Mouse (Mus musculus): ENCODE results near the gene Hist1h2ao.
"Not testable (repeated sequence)": the region's sequence is repeated elsewhere in the genome, so short reads cannot be mapped to it uniquely, and the experiment has no call there.

Gene Hist1h2ao

GRCm38 (mm10) chr13:21811074-21811473 lies 809 bp downstream of the Hist1h2ao start:
- in situ Hi-C loops (cut with MseI, MboI) = not testable (repeated sequence)

GRCm38 (mm10) chr13:21811539-21811938 lies 1.3 kb downstream of the Hist1h2ao start, which contains the start of gene Hist1h4m:
TSS of gene Hist1h4m (plus strand) at chr13:21811746.
- in situ Hi-C loops (cut with MseI, MboI) = not testable (repeated sequence)

GRCm38 (mm10) chr13:21812092-21812491 lies 1.8 kb downstream of the Hist1h2ao start:
- in situ Hi-C loops (cut with MseI, MboI) = not testable (repeated sequence)

GRCm38 (mm10) chr13:21820082-21820890 lies 10.0 kb downstream of the Hist1h2ao start:
- in situ Hi-C loops (cut with MseI, MboI) = not testable (repeated sequence)

- in situ Hi-C loops (cut with MseI, MboI) = no loop called here
These were observed 18.2 kb downstream of the Hist1h2ao start for GRCm38 (mm10) chr13:21828511-21828910.

- in situ Hi-C loops (cut with MseI, MboI) = no loop called here
These were observed 20.1 kb downstream of the Hist1h2ao start for GRCm38 (mm10) chr13:21830344-21830743.

GRCm38 (mm10) chr13:21831418-21832394 lies 21.4 kb downstream of the Hist1h2ao start, which contains the start of gene Hist1h4n:
TSS of gene Hist1h4n (minus strand) at chr13:21832196.
- in situ Hi-C loops (cut with MseI, MboI) = not testable (repeated sequence)

GRCm38 (mm10) chr13:21833461-21833860 lies 23.2 kb downstream of the Hist1h2ao start, which contains the start of the genes Hist1h2ap and Hist1h2br:
TSS of gene Hist1h2ap (minus strand) at chr13:21833507.
TSS of gene Hist1h2br (plus strand) at chr13:21833743.
- in situ Hi-C loops (cut with MseI, MboI) = not testable (repeated sequence)

GRCm38 (mm10) chr13:21840508-21840907 lies 30.2 kb downstream of the Hist1h2ao start:
- in situ Hi-C loops (cut with MseI, MboI) = not testable (repeated sequence)

GRCm38 (mm10) chr13:21846356-21846755 lies 36.1 kb downstream of the Hist1h2ao start:
- in situ Hi-C loops (cut with MseI, MboI) = not testable (repeated sequence)

GRCm38 (mm10) chr13:21847883-21848282 lies 37.6 kb downstream of the Hist1h2ao start:
- in situ Hi-C loops (cut with MseI, MboI) = no loop called here

GRCm38 (mm10) chr13:21850696-21851095 lies 40.4 kb downstream of the Hist1h2ao start:
- in situ Hi-C loops (cut with MseI, MboI) = loop anchor here (10.0 kb wide), 4 partner anchors 54 to 1584 kb away; no protein-coding TSS in a partner anchor

GRCm38 (mm10) chr13:21852215-21852945 lies 42.1 kb downstream of the Hist1h2ao start:
- in situ Hi-C loops (cut with MseI, MboI) = loop anchor here (10.0 kb wide), 4 partner anchors 52 to 1582 kb away; no protein-coding TSS in a partner anchor

- in situ Hi-C loops (cut with MseI, MboI) = loop anchor here (10.0 kb wide), 4 partner anchors 50 to 1580 kb away; no protein-coding TSS in a partner anchor
These were observed 44.9 kb downstream of the Hist1h2ao start for GRCm38 (mm10) chr13:21855146-21855545.

- in situ Hi-C loops (cut with MseI, MboI) = loop anchor here (10.0 kb wide), 4 partner anchors 49 to 1579 kb away; no protein-coding TSS in a partner anchor
These were observed 45.5 kb downstream of the Hist1h2ao start for GRCm38 (mm10) chr13:21855698-21856162.
